Mouse (Mus musculus): ENCODE results near the gene Olfr572. TPM values are rescaled to one million over a fixed set of nuclear protein-coding genes. Genes with fewer than 3 reads are reported as not detected.

Gene Olfr572
- polyA plus RNA-seq, 1 experiment from 2014 or later, result not detected

Other genes with a start within 250 kb of the Olfr572 start
- gene Trim68, start 237.1 kb upstream of the Olfr572 start, polyA plus RNA-seq (2014; fragmentation: Nextera tagmentation; extraction: Ambion mirVana), result 5.1 and 6.8 TPM in 2 replicates
- gene Olfr557, start 228.5 kb upstream of the Olfr572 start, polyA plus RNA-seq (2014; fragmentation: Nextera tagmentation; extraction: Ambion mirVana), result not detected in 2 replicates
- gene Olfr558, start 222.2 kb upstream of the Olfr572 start, polyA plus RNA-seq (2014; fragmentation: Nextera tagmentation; extraction: Ambion mirVana), result not detected in 2 replicates
- not detected in 2 replicates for gene Olfr33, start 205.3 kb upstream of the Olfr572 start, polyA plus RNA-seq (2014; fragmentation: Nextera tagmentation; extraction: Ambion mirVana)
- not detected in 2 replicates for gene Olfr559, start 196.9 kb upstream of the Olfr572 start, polyA plus RNA-seq (2014; fragmentation: Nextera tagmentation; extraction: Ambion mirVana)
- gene Olfr560, start 165.0 kb upstream of the Olfr572 start, polyA plus RNA-seq (2014; fragmentation: Nextera tagmentation; extraction: Ambion mirVana), result not detected in 2 replicates
- gene Olfr78, start 164.9 kb upstream of the Olfr572 start, polyA plus RNA-seq (2014; fragmentation: Nextera tagmentation; extraction: Ambion mirVana), result not detected in 2 replicates
- not detected in 2 replicates for gene Olfr561, start 153.2 kb upstream of the Olfr572 start, polyA plus RNA-seq (2014; fragmentation: Nextera tagmentation; extraction: Ambion mirVana)
- not detected in 2 replicates for gene Olfr564, start 120.9 kb upstream of the Olfr572 start, polyA plus RNA-seq (2014; fragmentation: Nextera tagmentation; extraction: Ambion mirVana)
- gene Olfr566, start 65.6 kb upstream of the Olfr572 start, polyA plus RNA-seq (2014; fragmentation: Nextera tagmentation; extraction: Ambion mirVana), result not detected in 2 replicates
- gene Olfr568, start 47.3 kb upstream of the Olfr572 start, polyA plus RNA-seq (2014; fragmentation: Nextera tagmentation; extraction: Ambion mirVana), result not detected in 2 replicates
- gene Olfr569, start 33.5 kb upstream of the Olfr572 start, polyA plus RNA-seq (2014; fragmentation: Nextera tagmentation; extraction: Ambion mirVana), result not detected in 2 replicates
- gene Olfr570, start 29.8 kb upstream of the Olfr572 start, polyA plus RNA-seq (2014; fragmentation: Nextera tagmentation; extraction: Ambion mirVana), result not detected in 2 replicates
- not detected in 2 replicates for gene Olfr571, start 6.9 kb upstream of the Olfr572 start, polyA plus RNA-seq (2014; fragmentation: Nextera tagmentation; extraction: Ambion mirVana)
- not detected in 2 replicates for gene Olfr573-ps1, start 18.2 kb downstream of the Olfr572 start, polyA plus RNA-seq (2014; fragmentation: Nextera tagmentation; extraction: Ambion mirVana)
- not detected in 2 replicates for gene Olfr574, start 24.1 kb downstream of the Olfr572 start, polyA plus RNA-seq (2014; fragmentation: Nextera tagmentation; extraction: Ambion mirVana)
- gene Olfr575, start 34.4 kb downstream of the Olfr572 start, polyA plus RNA-seq (2014; fragmentation: Nextera tagmentation; extraction: Ambion mirVana), result not detected in 2 replicates
- not detected in 2 replicates for gene Olfr576, start 38.3 kb downstream of the Olfr572 start, polyA plus RNA-seq (2014; fragmentation: Nextera tagmentation; extraction: Ambion mirVana)
- not detected in 2 replicates for gene Olfr577, start 51.5 kb downstream of the Olfr572 start, polyA plus RNA-seq (2014; fragmentation: Nextera tagmentation; extraction: Ambion mirVana)
- not detected in 2 replicates for gene Olfr578, start 64.9 kb downstream of the Olfr572 start, polyA plus RNA-seq (2014; fragmentation: Nextera tagmentation; extraction: Ambion mirVana)
- gene Olfr582, start 113.6 kb downstream of the Olfr572 start, polyA plus RNA-seq (2014; fragmentation: Nextera tagmentation; extraction: Ambion mirVana), result not detected in 2 replicates
- not detected in 2 replicates for gene Olfr583, start 126.9 kb downstream of the Olfr572 start, polyA plus RNA-seq (2014; fragmentation: Nextera tagmentation; extraction: Ambion mirVana)
- not detected in 2 replicates for gene Olfr584, start 157.5 kb downstream of the Olfr572 start, polyA plus RNA-seq (2014; fragmentation: Nextera tagmentation; extraction: Ambion mirVana)
- gene Olfr585, start 173.3 kb downstream of the Olfr572 start, polyA plus RNA-seq (2014; fragmentation: Nextera tagmentation; extraction: Ambion mirVana), result not detected in 2 replicates
- gene Olfr586, start 201.2 kb downstream of the Olfr572 start, polyA plus RNA-seq (2014; fragmentation: Nextera tagmentation; extraction: Ambion mirVana), result not detected in 2 replicates
- not detected in 2 replicates for gene Olfr588-ps1, start 216.5 kb downstream of the Olfr572 start, polyA plus RNA-seq (2014; fragmentation: Nextera tagmentation; extraction: Ambion mirVana)
- gene Olfr589, start 231.9 kb downstream of the Olfr572 start, polyA plus RNA-seq (2014; fragmentation: Nextera tagmentation; extraction: Ambion mirVana), result not detected in 2 replicates